Mouse (Mus musculus) megakaryocyte, embryonic 14.5 days (primary cell): ENCODE measurements around the gene Tyrp1.

Experiments
- FLI1 ChIP-seq: IDR thresholded peaks from 2 replicates; pipeline ENCODE4 v1.6.1; 2012; ENCODE audit warnings: low read length, inconsistent platforms, mixed read lengths
- GATA1 ChIP-seq: IDR thresholded peaks from 3 replicates; pipeline ENCODE4 v1.6.1; 2012; ENCODE audit warnings: mixed read lengths, low read length, inconsistent platforms, borderline replicate concordance

- TF ChIP-seq GATA1, result no peak
- TF ChIP-seq FLI1, result no peak
Measured at GRCm38 (mm10) chr4:80855495-80855894, 21.6 kb downstream of the Tyrp1 start.
